In genomic region chr8:10801580-10801979, GRCm38 (mm10) we compare ENCODE assay signal across 21 mouse cellular contexts.
DNase-seq lines count a peak whose midpoint lies in the region; ATAC-seq lines count a peak whose summit lies in the region.
"Had no signal": no experiment of that assay in that cellular context is flagged by ENCODE, and none has a peak within 500 bp of the region (broad histone marks: within the 10 kb centered on the region; RNA-seq: fewer than 3 reads in every experiment).

No protein-coding gene starts in this region.

- H3K27ac ChIP-seq in forebrain, embryonic 10.5 days: peak overlapping the region; percentile 32; the same call in 1 of the 2 replicates
- H3K27ac ChIP-seq in forebrain, embryonic 14.5 days (ENCODE audit: low read depth, low read length): no peak overlapping the region
- peak overlapping the region; percentile 24; the same call in 1 of the 2 replicates for H3K27ac ChIP-seq in heart, embryonic 15.5 days
- H3K27ac ChIP-seq: limb, embryonic 13.5 days; liver, embryonic 12.5 days; midbrain, embryonic 15.5 days; neural tube, embryonic 12.5 days; stomach, postnatal 0 days had no signal

- H3K9me3 ChIP-seq in forebrain, embryonic 10.5 days: no peaks in the 10 kb centered on the region
- no peaks in the 10 kb centered on the region for H3K9me3 ChIP-seq in forebrain, embryonic 14.5 days (replicated peaks; ENCODE audit: control insufficient read depth, low read length)
- no peaks in the 10 kb centered on the region for H3K9me3 ChIP-seq in heart, embryonic 15.5 days (replicated peaks)
- H3K9me3 ChIP-seq: embryonic facial prominence, embryonic 10.5 days; limb, embryonic 13.5 days; liver, embryonic 12.5 days; megakaryocyte, embryonic 14.5 days; midbrain, embryonic 15.5 days; neural tube, embryonic 12.5 days had no signal

- H3K4me1 ChIP-seq in forebrain, embryonic 10.5 days: peaks cover 25% of the 10 kb centered on the region
- H3K4me1 ChIP-seq in forebrain, embryonic 14.5 days (ENCODE audit: control insufficient read depth, insufficient read depth, low read length): peaks cover 10% of the 10 kb centered on the region
- H3K4me1 ChIP-seq in heart, embryonic 15.5 days (replicated peaks): peaks cover 21% of the 10 kb centered on the region
- H3K4me1 ChIP-seq: liver, embryonic 12.5 days had no signal

- no peak overlapping the region for H3K9ac ChIP-seq in forebrain, embryonic 14.5 days (ENCODE audit: low read length)
- H3K9ac ChIP-seq in heart, embryonic 15.5 days: no peak overlapping the region
- H3K9ac ChIP-seq: forebrain, postnatal 0 days; limb, embryonic 13.5 days; liver, embryonic 12.5 days; midbrain, embryonic 15.5 days; neural tube, embryonic 12.5 days had no signal

- no peak for DNase-seq in forebrain, embryonic 10.5 days (ENCODE audit: extremely low spot score, low spot score)
- DNase-seq in forebrain, embryonic 14.5 days (ENCODE audit: low spot score): no peak
- DNase-seq in heart, postnatal 4 days: no peak
- peak; percentile 29 for DNase-seq in lung, postnatal 25 days (ENCODE audit: low spot score)
- DNase-seq in lung, postnatal 14 days: no peak
- peak; percentile 57 for DNase-seq in lung, postnatal 36 days
- DNase-seq: adrenal gland, postnatal 25 days; cerebellum, adult 11 months; forebrain, postnatal 0 days; kidney, postnatal 4 days; right cerebral cortex, postnatal 14 days; thymus, postnatal 14 days had no signal

- no peak overlapping the region for H3K4me2 ChIP-seq in forebrain, embryonic 14.5 days (ENCODE audit: low read length)
- no peak overlapping the region for H3K4me2 ChIP-seq in heart, embryonic 15.5 days
- H3K4me2 ChIP-seq: limb, embryonic 13.5 days; liver, embryonic 12.5 days; midbrain, embryonic 15.5 days; neural tube, embryonic 12.5 days had no signal

- no peak for ATAC-seq in forebrain, embryonic 14.5 days
- no peak for ATAC-seq in heart, embryonic 15.5 days (replicated peaks; ENCODE audit: insufficient number of reproducible peaks, insufficient read depth, low FRiP score, low read depth)
- ATAC-seq: forebrain, postnatal 0 days; intestine, postnatal 0 days; liver, embryonic 12.5 days; midbrain, embryonic 15.5 days had no signal

- peaks cover 31% of the 10 kb centered on the region for H3K27me3 ChIP-seq in forebrain, embryonic 10.5 days (ENCODE audit: poor library complexity, severe bottlenecking)
- H3K27me3 ChIP-seq in forebrain, embryonic 14.5 days (replicated peaks; ENCODE audit: control insufficient read depth, insufficient read depth, low read length): no peaks in the 10 kb centered on the region
- no peaks in the 10 kb centered on the region for H3K27me3 ChIP-seq in heart, embryonic 15.5 days
- H3K27me3 ChIP-seq: limb, embryonic 13.5 days; midbrain, embryonic 15.5 days; neural tube, embryonic 12.5 days had no signal

- no peak overlapping the region for H3K4me3 ChIP-seq in forebrain, embryonic 10.5 days
- no peak overlapping the region for H3K4me3 ChIP-seq in forebrain, embryonic 14.5 days (ENCODE audit: low read depth, low read length)
- no peak overlapping the region for H3K4me3 ChIP-seq in heart, embryonic 15.5 days
- H3K4me3 ChIP-seq: embryonic facial prominence, embryonic 10.5 days; limb, embryonic 13.5 days; liver, embryonic 12.5 days; megakaryocyte, embryonic 14.5 days; midbrain, embryonic 15.5 days; neural tube, embryonic 12.5 days had no signal

- no peaks in the 10 kb centered on the region for H3K36me3 ChIP-seq in forebrain, embryonic 10.5 days (replicated peaks)
- H3K36me3 ChIP-seq in forebrain, embryonic 14.5 days (ENCODE audit: control insufficient read depth, insufficient read depth, low read length): no peaks in the 10 kb centered on the region
- H3K36me3 ChIP-seq in heart, embryonic 15.5 days: no peaks in the 10 kb centered on the region
- H3K36me3 ChIP-seq: embryonic facial prominence, embryonic 10.5 days; limb, embryonic 13.5 days; liver, embryonic 12.5 days; midbrain, embryonic 15.5 days; neural tube, embryonic 12.5 days had no signal

- 91% methylated on average over 5 of the region's 5 CpGs for WGBS in forebrain, embryonic 10.5 days
- 87% methylated on average over 5 of the region's 5 CpGs for WGBS in forebrain, embryonic 14.5 days
- 44% methylated on average over 5 of the region's 5 CpGs for WGBS in heart, embryonic 15.5 days

Comparison
In these comparisons a context has a peak if more than half of its experiments do, and no peak if none do; other contexts are left out.
1. DNase-seq: peak in lung, postnatal 25 days (single experiment) and lung, postnatal 36 days (single experiment); none in forebrain, embryonic 10.5 days (single experiment), forebrain, embryonic 14.5 days (single experiment), heart, postnatal 4 days (single experiment) and lung, postnatal 14 days (single experiment).